Mouse (Mus musculus) bone marrow macrophage, adult 2 months (primary cell): ENCODE measurements around the gene Raly. TPM values are rescaled to one million over a fixed set of nuclear protein-coding genes. Genes with fewer than 3 reads are reported as not detected.
"Not testable (repeated sequence)": the region's sequence is repeated elsewhere in the genome, so short reads cannot be mapped to it uniquely, and the experiment has no call there.

Source experiments
- H3K27ac ChIP-seq: 2 replicates; pipeline ENCODE4 v1.5.1; 2012; ENCODE audit warnings: low read depth, low read length; ENCODE audit not compliant: insufficient read depth
- H3K4me1 ChIP-seq: 2 replicates; pipeline ENCODE4 v1.6.1; 2012; ENCODE audit warnings: low read length; ENCODE audit not compliant: control insufficient read depth, insufficient read depth
- H3K4me3 ChIP-seq: 2 replicates; pipeline ENCODE4 v1.5.1; 2012; ENCODE audit warnings: mild to moderate bottlenecking, low read length, moderate library complexity; ENCODE audit not compliant: insufficient read depth
- CTCF ChIP-seq: IDR thresholded peaks from 2 replicates; pipeline ENCODE4 v1.5.1; 2012; ENCODE audit warnings: low read depth, mild to moderate bottlenecking, low read length, moderate library complexity
- POLR2A ChIP-seq: IDR thresholded peaks from 2 replicates; pipeline ENCODE4 v1.6.1; 2012; ENCODE audit warnings: mild to moderate bottlenecking, low read depth, low read length, borderline replicate concordance
- polyA plus RNA-seq: library from polyadenylated mRNA; stranded (reverse); fragments of >200 nt; gene quantifications from 2 replicates; pipeline ENCODE4 v1.2.4, GENCODE M21; 2012; ENCODE audit not compliant: missing spikeins, insufficient read depth, insufficient read length

Raly gene
- polyA plus RNA-seq, 1 experiment, result 129 TPM

- Histone ChIP-seq H3K4me3 (peak overlapping the region; percentile 100), H3K4me1 (peaks cover 5% of the 10 kb centered on the region; the same call in 1 of the 2 replicates), H3K27ac (peak overlapping the region; percentile 31)
- TF ChIP-seq CTCF (no peak), POLR2A (no peak)
Measured at GRCm38 (mm10) chr2:154891585-154891984, 100.7 kb downstream of the Raly start.

- peaks cover 5% of the 10 kb centered on the region; the same call in 1 of the 2 replicates for H3K4me1 ChIP-seq
- no peak for TF ChIP-seq POLR2A
- no peak for TF ChIP-seq CTCF
- H3K4me3 ChIP-seq, result peak within 1 kb of the TSS; percentile 100
- peak within 1 kb of the TSS; percentile 31 for H3K27ac ChIP-seq
Measured at GRCm38 (mm10) chr2:154892201-154893044, 101.5 kb downstream of the Raly start, which contains the start of gene Eif2s2. Eif2s2 (minus strand) TSS chr2:154892935.

- Histone ChIP-seq H3K27ac (no peak overlapping the region), H3K4me1 (peaks cover 5% of the 10 kb centered on the region; the same call in 1 of the 2 replicates), H3K4me3 (peak overlapping the region; percentile 48)
- TF ChIP-seq POLR2A (no peak), CTCF (no peak)
Measured at GRCm38 (mm10) chr2:154893045-154893385, 102.1 kb downstream of the Raly start.

- Histone ChIP-seq H3K27ac (no peak overlapping the region), H3K4me3 (no peak overlapping the region), H3K4me1 (peaks cover 5% of the 10 kb centered on the region; the same call in 1 of the 2 replicates)
- TF ChIP-seq CTCF (no peak), POLR2A (no peak)
Measured at GRCm38 (mm10) chr2:154893548-154893947, 102.7 kb downstream of the Raly start.

GRCm38 (mm10) chr2:154899004-154899403 lies 108.1 kb downstream of the Raly start:
- peaks cover 13% of the 10 kb centered on the region for H3K4me1 ChIP-seq
- not testable (repeated sequence) for H3K27ac ChIP-seq, H3K4me3 ChIP-seq

- H3K4me3 ChIP-seq, H3K27ac ChIP-seq: not testable (repeated sequence)
- H3K4me1 ChIP-seq, result peaks cover 13% of the 10 kb centered on the region
Measured at GRCm38 (mm10) chr2:154899412-154899811, 108.5 kb downstream of the Raly start.

- TF ChIP-seq CTCF, result no peak
- TF ChIP-seq POLR2A, result no peak
- peaks cover 13% of the 10 kb centered on the region for H3K4me1 ChIP-seq
- no peak overlapping the region for H3K4me3 ChIP-seq
- H3K27ac ChIP-seq, result no peak overlapping the region
Measured at GRCm38 (mm10) chr2:154902111-154902510, 111.2 kb downstream of the Raly start.

GRCm38 (mm10) chr2:154905796-154906195 lies 114.9 kb downstream of the Raly start:
- Histone ChIP-seq H3K27ac (no peak overlapping the region), H3K4me1 (peaks cover 13% of the 10 kb centered on the region), H3K4me3 (no peak overlapping the region)
- no peak for TF ChIP-seq CTCF

GRCm38 (mm10) chr2:154908223-154908622 lies 117.3 kb downstream of the Raly start:
- H3K4me3 ChIP-seq, H3K27ac ChIP-seq, H3K4me1 ChIP-seq: not testable (repeated sequence)

GRCm38 (mm10) chr2:154909789-154910188 lies 118.9 kb downstream of the Raly start:
- Histone ChIP-seq H3K4me3 (no peak overlapping the region), H3K27ac (no peak overlapping the region), H3K4me1 (no peaks in the 10 kb centered on the region)
- TF ChIP-seq POLR2A (no peak), CTCF (no peak)
